Mouse (Mus musculus) gastrocnemius, adult 8-10 months (tissue): ENCODE measurements around the gene Ufc1. TPM values are rescaled to one million over a fixed set of nuclear protein-coding genes. Genes with fewer than 3 reads are reported as not detected.

Experiments
- DNase-seq, 2 experiments: peaks; one replicate each; pipeline ENCODE4 v3.0.0; 2022; ENCODE audit warnings: low spot score in 2 of 2
- total RNA-seq, 4 experiments: library from RNA; stranded (reverse); gene quantifications; 2 replicates each; pipeline ENCODE4 v1.2.4; 2022

The Ufc1 gene
- total RNA-seq, 4 experiments from 2014 or later: 102 to 110 (median 106) TPM

DNA sequence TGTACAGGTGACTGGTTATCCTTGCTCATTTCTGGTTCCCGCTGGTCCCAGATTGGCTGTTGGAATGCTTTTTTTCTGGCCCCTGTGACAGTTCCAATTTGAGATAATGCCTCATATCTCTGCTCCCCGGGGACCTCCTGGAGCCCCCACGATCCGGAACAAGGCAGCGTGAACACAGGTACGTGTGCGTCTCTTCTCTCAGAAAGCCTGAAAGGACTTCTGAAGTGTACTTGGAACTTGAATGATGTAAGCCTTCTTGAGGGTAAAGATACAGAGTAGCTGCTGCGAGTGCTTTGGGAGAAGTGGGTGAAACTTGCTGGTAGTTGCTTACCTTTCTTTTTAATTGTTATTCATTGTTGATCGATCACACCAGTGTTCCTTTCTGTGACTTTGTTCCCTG is 23.6 kb downstream of the Ufc1 start:
- no peak for DNase-seq

DNA sequence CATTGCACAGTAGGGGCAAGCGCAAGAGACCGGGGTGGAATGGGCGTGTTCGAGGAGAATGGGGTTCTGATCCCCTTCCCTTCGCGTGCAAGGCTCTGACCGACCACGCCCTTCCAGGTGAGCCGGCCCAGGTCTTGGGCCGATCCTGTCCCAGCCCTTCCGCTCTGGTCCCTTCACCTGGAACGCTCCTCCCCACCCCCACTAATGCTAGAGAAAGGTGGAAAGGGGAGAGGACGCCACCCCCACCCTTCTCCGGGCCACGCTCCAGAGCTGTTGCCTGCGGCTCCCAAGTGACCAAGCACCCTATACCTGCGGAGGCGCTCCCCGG is 24.3 kb downstream of the Ufc1 start:
- DNase-seq: no peak

DNA sequence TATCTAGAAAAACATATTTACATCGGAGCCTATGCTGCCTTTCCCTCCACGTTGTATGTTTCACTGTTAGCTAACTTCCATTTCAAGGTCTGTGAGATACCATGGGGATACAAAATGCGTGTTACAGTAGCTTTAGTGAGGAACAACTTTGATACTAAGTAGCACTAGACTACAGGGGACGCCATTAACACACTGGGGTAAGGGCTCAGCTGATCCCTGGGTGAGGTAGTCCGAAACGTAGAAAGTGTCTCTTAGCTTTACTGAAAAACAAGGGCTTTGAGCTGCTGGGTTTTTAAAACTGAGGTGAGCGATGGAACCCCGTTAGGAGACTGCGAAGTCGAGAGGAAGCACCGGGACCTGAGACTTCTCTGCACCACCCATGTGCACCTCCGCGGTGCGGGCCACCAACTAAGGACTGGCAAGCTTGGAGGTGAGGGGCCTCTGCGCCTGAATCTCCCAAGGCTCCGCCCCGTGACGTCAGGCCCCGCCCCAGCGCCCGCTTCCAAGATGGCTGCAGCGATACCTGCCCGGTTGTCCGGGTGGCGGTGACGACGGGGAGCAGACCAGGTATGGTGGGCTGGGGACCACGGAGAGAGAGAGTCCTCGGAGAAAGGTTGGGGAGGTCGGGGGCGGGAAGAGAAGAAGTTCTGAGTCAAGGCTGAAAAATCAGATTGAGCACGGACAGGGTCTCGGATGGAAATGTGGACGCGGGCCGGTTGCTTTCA is 24.8 kb downstream of the Ufc1 start, which contains the start of gene B4galt3:
TSS of gene B4galt3 (plus strand) at position 481 of the 725 bp plus-strand sequence.
- DNase-seq: peak; percentile 93

DNA sequence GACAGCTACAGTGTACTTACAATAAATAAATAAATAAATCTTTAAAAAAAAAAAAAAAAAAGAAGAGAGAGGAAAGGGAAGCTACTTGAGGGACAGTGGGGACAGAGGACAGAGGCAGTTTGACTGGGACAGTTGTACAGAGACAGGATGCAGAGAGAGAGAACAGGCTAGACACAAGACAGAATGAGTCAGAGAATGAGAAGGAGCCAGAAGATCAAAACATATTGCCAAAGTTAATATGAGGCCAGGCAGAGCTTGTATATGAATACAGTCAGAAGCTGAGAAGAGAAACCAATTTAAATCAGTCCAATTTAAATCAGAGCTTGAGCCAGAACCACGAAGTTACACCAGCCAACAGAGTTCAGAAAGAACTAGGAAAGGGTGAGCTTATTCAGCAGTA is 26.5 kb downstream of the Ufc1 start:
- DNase-seq: no peak

DNA sequence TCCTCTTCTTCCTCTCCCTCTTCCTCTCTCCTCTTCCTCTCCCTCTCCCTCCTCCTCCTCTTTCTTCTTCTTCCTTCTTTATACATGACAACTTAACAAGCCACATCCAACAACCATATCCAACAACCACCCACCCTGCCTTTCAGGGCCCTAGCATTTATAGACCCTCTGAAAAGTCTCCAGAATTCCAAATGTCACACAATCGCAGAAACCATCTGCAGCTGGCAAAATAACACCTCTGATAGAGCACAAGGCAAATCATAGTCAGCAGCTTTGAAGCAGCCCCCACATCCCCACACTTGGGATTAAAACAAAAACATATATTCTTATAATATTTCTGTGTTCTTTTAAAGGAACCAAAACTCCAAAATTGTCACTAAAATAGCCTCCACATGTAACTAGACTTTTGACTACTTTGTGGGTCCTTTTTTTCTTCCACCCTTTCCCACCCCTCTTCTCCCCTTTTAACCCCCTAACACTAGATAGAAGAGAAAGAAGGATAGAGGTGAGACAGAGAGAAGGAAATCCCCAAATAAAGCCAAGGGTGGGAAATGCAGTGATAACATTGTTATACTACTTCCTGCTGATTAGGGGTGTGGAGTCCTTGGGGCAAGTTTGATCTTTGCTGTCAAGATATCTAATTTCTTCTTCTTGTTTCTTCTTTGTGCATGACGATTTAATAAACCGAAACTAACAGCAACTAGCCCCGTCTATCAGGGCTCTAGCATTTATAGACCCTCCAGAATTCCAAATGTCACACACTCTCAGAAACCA is 28.7 kb downstream of the Ufc1 start:
- DNase-seq: no peak

DNA sequence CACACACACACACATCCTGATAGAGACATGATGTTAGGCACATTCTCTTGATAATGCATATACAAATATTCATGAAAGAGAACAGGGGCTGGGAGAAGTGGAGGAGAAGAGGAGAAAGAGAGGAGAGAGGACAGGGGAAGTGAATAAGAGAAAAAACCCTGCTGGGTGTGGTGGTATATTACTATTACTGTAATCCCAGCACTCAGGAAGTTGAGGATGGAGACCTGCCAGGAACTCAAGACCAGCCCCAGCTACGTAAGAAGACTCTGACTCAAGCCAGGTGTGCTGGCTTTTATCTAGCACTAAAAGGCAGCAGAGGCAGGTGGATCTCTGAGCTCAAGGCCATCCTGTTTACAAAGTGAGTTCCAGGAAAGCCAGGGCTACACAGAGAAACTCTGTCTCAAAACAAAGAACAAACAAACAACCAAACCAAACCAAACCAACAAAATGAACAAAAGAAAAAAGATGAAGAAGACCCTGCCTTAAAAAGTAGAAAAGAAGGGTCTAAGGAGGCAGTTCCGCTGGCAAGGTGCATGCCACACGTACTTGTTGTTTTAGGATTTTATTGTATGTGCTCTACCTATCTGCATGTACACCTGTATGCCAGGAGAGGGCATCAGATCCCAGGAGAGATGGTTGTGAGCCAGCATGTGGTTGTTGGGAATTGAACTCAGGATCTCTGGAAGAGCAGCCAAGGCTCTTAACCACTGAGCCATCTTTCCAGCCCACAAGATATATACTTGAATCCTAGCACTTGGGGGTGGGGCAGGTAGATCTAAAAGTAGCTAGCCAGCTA is 31.0 kb downstream of the Ufc1 start:
- no peak for DNase-seq

DNA sequence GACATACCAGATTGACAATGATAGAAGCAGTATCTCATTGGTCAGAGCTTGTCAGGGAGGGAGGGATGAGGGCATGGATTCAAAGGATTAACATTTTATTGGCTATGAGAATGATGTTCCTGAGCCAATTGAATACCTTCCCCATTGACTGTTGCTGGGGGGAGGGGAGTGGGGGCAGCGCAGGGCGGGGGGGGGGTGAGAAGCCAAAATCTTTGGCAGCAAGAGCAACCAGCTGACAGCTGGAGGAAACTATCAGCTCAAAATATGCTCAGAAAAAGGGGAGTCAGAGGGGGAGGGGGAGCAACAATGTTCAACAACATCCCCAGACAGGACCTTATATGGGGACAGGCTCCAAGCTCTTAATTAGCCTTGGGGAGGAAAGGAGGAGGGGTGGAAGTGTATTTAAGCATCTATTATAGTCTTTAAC is 31.6 kb downstream of the Ufc1 start:
- no peak for DNase-seq

DNA sequence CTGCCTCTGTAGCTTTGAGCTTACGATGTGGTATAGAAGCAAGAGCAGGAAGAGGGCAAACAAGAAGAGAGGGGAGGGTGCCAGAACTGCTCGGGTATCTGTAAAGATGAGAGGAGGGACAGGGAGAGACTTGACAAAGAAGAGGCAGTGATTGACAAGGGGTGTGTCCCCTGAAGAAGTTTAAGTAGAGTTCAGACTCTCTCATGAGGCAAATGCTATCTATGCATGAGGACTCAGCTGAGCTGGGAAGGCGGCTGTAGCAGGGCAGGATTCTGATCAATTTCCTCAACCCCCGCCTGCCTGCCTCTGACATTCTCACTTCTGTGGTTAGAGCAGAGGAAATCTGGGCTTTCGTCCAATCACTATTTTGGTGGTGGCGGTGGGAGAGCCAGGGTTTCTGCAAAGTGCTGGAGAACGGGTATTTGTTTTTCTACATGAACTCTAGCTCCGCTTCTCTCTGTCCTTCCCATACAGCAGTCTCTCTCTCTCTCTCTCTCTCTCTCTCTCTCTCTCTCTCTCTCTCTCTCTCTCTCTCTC is 32.2 kb downstream of the Ufc1 start:
- DNase-seq: peak; percentile 39 to 56

DNA sequence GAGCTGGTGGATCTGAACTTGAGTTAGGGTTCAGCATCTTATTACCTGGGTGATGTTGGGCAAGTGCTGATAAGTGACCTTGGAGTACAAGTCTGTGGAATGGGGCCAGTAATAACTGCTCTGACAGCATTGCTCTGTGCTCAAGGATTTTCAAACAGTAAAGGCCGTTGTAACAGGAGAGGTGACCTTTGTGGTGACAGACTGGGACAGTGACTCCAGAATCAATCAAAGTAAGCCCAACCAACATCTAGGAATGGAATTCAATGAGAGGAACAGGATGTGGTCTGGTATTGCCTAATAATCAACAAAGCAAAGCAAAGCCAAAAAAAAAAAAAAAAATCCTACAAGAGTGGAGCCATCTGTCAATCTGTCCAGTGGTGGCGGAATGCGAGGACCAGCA is 34.5 kb downstream of the Ufc1 start:
- no peak for DNase-seq

DNA sequence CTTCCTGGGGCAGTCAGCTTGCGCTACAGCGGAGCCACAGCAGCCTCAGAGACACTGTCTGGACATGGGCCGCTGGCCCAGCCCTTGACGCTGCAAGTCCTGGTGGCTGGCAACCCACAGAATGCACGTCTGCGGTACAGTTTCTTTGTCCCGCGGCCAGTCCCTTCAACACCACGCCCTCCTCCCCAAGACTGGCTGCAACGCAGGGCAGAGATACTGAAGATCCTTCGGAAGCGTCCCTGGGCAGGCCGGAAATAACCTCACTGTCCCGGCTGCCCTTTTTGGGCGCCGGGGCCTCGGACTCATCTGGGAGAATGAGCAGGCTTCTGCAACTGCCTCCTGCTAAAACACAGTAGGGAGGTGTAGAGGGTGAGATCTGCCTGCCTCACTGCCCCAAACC is 35.9 kb downstream of the Ufc1 start:
- DNase-seq: no peak

DNA sequence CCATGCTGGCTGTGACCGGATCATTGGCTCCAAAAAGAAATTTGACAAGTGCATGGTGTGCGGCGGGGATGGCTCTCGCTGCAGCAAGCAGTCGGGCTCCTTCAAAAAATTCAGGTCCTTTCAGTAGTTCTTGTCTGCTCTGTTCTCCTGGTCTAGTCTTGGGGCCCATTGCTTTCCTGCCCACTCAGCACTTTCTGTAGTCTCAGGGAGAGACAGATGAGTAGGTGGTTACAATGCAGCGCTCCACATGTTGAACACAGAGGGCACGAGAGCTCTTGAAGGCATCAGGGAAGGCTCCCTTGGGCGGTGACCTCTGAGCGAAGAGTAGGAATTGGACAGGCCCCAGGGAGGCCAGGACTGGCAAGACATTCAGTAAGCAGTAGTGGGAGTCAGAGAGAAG is 37.0 kb downstream of the Ufc1 start:
- DNase-seq: no peak

DNA sequence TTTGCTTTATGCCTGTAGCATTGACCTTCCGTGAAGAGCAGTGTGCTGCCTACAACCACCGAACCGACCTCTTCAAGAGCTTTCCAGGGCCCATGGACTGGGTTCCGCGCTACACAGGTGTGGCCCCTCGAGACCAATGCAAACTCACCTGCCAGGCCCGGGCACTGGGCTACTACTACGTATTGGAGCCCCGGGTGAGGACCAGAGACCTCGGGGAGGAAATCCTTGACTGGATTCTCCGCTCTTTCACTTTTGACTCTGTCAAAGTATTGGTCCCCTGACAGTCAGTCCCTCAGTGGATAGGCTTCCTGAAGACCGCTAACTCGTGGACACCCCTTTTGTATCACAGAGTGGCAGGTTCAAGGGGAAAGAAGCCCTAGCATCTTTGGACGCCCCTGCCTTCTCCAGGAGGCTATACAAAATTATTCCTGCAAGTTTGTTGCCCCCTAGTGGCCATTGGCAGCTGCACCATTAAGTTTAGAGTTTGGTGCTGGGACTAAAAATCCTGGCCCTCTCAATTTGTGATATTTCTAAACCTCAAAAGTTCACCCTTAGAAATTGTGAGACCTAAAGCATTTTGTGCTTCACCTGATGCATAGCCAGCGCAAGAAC is 37.8 kb downstream of the Ufc1 start:
- DNase-seq: peak; percentile 40 to 50

DNA sequence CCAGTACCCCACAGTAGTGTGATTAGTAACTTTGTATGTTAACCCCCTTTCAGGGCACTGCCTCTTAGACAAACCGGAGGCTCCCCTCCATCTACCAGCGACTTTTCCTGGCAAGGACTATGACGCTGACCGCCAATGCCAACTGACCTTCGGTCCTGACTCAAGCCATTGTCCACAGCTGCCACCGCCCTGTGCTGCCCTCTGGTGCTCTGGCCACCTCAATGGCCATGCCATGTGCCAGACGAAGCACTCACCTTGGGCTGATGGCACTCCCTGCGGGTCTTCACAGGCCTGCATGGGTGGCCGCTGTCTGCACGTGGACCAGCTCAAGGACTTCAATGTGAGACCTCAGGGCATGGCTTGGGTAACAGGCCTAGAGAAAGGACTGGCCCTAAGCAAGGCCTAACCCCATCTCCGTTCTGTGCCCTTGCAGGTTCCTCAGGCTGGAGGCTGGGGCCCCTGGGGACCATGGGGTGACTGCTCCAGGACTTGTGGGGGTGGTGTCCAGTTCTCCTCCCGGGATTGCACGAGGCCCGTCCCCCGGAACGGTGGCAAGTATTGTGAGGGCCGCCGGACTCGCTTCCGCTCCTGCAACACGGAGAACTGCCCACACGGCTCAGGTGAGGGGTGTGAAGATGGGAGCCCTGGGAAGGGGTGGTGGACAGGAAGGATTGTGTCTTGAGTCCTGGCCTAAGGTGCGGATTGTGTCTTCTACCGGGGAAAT is 38.6 kb downstream of the Ufc1 start:
- DNase-seq: no peak

DNA sequence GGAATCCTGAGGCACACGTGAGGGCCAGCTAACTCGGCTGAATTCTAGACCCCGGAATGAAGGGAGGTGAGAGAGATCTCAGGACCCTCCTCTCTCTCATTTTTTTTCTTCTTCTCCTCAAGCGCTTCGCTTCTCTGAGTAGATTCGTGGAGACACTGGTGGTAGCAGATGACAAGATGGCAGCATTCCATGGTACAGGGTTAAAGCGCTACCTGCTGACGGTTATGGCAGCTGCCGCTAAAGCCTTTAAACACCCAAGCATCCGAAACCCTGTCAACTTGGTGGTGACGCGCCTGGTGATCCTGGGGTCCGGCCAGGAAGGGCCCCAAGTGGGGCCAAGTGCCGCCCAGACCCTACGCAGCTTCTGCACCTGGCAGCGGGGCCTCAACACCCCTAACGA is 42.4 kb downstream of the Ufc1 start:
- no peak for DNase-seq

DNA sequence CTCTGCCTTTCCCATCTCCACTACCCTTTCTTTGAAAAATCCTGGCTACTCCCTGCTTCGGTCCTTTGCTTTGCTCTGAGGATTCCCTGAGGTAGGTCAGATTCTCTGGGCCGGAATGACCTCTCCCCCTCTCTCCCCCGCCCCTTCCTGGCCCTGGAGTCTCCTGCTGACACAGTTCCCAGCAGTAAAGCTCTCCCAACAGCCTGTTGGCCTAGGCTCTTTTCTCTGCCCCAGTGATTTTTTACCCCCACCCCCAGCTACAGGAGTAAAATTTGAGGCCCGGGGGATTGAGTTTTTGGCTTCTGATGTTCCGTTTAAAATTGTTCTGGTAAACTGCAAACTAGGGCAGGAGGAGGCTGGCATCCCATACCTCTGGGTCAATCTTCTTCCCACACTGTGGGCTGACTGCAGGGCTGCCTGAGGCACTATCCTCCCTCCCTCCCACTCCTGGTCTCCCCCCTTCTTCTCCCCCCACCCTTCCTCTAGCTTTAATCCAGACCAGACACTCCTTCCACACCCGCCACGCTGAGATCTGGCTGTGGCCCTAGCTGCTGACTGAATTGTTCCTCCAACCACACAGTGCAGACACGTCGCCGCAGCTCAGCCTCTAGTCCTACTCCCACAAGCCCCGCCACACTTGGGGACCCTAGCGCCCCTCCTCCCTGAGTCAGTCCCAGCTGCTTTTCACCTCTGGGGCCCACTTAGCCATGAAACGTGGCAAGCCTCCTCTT is 43.1 kb downstream of the Ufc1 start:
- DNase-seq: no peak

DNA sequence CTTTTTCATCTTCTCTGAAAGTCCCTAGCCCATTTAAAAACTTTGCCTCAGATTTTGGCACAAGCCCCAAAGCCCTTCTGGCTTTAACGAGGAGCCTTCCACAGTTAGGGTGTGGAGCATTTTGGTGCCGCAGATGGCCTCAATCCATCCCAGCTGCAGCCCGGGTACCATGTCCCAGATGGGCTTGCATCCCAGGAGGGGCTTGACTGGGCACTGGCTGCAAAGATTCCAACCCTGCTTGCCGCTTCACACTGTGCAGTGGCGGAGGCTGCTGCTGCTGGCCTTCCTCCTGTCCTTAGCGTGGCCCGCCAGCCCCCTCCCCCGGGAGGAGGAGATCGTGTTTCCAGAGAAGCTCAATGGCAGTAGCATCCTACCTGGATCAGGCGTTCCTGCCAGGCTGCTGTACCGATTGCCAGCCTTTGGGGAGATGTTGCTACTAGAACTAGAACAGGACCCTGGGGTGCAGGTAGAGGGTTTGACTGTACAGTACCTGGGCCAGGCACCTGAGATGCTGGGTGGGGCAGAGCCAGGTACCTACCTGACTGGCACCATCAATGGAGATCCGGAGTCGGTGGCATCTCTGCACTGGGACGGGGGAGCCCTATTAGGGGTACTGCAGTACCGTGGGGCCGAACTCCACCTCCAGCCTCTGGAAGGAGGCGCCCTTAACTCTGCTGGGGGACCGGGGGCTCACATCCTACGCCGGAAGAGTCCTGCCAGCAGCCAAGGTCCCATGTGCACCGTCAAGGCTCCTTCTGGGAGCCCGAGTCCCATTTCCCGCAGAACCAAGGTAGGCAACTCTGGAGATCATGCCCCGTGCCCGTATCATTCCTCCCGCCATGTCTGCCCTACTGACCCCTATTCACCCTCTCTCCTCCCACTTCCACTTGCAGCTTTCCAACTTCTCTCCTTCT is 43.9 kb downstream of the Ufc1 start, which contains the start of gene Ndufs2:
TSS of gene Ndufs2 (minus strand) at position 709 of the 914 bp plus-strand sequence.
- no peak for DNase-seq

DNA sequence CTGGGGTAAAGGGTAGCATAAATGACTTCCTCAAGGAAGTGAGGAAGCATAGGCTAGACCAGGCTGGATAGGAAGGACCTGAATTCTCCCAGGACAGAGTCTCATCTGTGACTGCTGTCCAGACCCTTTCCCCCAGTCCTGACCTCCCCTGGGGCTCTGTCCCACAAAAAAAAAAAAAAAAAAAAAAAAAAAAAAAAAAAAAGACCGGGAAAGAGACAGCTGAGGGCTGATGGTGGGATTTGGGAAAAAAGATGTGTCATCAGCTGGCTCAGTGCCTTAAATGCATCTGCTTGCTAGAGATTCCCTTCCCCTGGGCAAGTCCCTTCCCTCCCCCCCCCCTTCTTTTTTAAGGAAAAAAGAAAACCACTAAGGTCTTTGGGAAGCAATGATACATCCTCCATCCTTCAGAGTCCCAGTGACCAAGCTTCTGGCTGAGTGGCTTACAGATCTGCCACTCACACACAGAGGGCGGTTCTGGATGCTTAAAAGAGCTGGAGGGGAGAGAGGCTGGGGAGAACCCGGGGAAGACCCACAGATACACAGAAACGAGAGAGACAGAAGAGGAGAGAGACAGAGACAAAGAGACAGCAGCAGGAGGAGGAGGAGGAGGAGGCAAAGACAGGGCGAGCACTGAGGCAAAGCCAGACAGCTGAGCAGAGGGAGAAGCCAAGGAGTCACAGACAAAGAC is 44.8 kb downstream of the Ufc1 start, which contains the start of gene Adamts4:
TSS of gene Adamts4 (plus strand) at position 509 of the 688 bp plus-strand sequence.
- no peak for DNase-seq
